Mouse (Mus musculus) midbrain, embryonic 10.5 days (tissue): ENCODE results near the gene Zbtb40. TPM values are rescaled to one million over a fixed set of nuclear protein-coding genes. Genes with fewer than 3 reads are reported as not detected.

Source experiments
- DNase-seq: peaks from one replicate; pipeline ENCODE4 v3.0.0-alpha.2; 2017; ENCODE audit warnings: low spot score
- H3K27ac ChIP-seq: fragments of 300-500 bp; sonication (generic); replicated peaks from 2 replicates; pipeline ENCODE4 v1.5.1; 2016; ENCODE audit warnings: mild to moderate bottlenecking
- H3K27me3 ChIP-seq: fragments of 300-500 bp; sonication (generic); 2 replicates; pipeline ENCODE4 v1.6.1; 2016; ENCODE audit warnings: low read depth, mild to moderate bottlenecking; ENCODE audit not compliant: poor library complexity, severe bottlenecking
- H3K36me3 ChIP-seq: fragments of 300-500 bp; sonication (generic); 2 replicates; pipeline ENCODE4 v1.6.1; 2016; ENCODE audit warnings: mild to moderate bottlenecking, moderate library complexity
- H3K4me1 ChIP-seq: fragments of 300-500 bp; sonication (generic); 2 replicates; pipeline ENCODE4 v1.6.1; 2016
- H3K4me3 ChIP-seq: fragments of 300-500 bp; sonication (generic); 2 replicates; pipeline ENCODE4 v1.5.1; 2016; ENCODE audit warnings: mild to moderate bottlenecking, moderate library complexity
- H3K9me3 ChIP-seq: fragments of 300-500 bp; sonication (generic); replicated peaks from 2 replicates; pipeline ENCODE4 v1.6.1; 2016; ENCODE audit warnings: mild to moderate bottlenecking
- whole genome bisulfite sequencing: fragments of 180-500 bp; shearing (Covaris S2); methylation state at CpG from one replicate; pipeline ENCODE4 v1.1.7; 2016; 5-methylcytosine and 5-hydroxymethylcytosine counted together
- polyA plus RNA-seq: library from polyadenylated mRNA; unstranded; fragments of >200 nt; fragmentation: Nextera tagmentation; extraction: Ambion mirVana; gene quantifications from 2 replicates; pipeline ENCODE4 v1.2.1, GENCODE M21; 2016

The Zbtb40 gene
- polyA plus RNA-seq, 1 experiment from 2014 or later, result 4.9 TPM

DNA sequence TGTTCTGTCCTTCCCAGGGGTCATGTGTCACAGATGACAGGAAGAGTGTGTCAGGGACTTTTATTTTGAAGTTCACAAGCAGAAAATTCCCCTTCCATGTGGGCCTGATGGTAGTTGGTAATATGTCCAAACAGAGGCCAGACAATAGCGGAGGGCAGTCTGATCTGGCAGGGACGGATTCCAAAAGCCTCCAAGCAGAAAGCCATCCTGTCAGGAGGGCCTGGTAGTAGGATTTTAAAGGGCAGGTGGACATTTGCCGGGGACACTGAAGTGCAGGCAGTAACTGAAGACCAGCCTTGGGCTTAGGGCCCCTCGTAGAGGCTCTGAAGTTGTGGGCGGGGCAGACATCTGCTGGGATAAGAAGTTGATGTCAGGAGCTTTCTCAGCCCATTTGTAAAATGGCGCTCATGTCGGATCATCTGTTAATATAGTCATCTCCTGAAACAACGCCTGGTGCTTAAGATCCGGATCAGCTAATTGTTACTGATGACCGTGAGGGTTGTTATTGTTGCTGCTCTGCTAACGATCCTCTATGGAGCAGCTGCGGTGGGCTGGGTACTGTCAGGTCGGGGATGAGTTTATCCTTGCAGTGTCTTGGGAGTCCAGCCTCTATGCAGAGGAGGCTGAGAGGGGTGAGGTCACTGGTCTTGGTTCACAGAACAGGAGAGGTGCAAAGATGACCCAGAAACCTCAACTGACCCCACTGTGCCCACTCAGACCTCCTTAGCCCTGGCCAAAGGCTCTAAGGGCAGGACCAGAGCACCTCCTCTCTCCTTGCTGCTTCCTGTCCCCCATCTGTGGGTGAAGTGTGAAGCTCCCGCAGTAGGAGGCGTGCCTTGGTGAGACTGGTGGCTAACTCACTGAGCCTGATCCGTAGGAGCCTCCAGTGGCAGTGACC lies 81.9 kb downstream of the Zbtb40 start:
- Histone ChIP-seq H3K36me3 (no peaks in the 10 kb centered on the region), H3K27me3 (peaks cover 100% of the 10 kb centered on the region), H3K27ac (peak overlapping the region; percentile 60), H3K4me1 (peaks cover 96% of the 10 kb centered on the region), H3K4me3 (peak overlapping the region; percentile 10; the same call in 1 of the 2 replicates), H3K9me3 (no peaks in the 10 kb centered on the region)
- peak; percentile 68 for DNase-seq
- 30% methylated on average over 16 of the region's 16 CpGs for WGBS

DNA sequence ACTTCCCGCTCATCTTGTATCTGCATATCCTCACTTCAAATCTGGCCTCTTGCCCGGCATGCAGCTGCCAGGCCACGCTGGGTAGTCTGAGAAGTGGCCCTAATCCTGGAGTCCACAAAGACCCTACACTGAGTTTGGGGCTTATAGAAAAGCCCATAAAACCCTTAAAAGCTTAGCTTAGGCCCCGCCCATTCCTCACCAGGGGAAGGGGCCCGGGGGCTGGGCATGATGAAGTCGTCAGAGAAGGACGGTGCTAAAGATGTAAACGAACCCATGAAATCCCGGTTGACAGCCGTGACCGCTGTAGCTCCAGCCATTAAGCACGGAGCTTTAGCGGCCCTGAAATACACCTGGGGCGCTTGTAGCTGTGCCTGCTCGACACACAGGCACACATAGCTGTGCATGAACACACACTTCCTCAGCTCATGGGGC lies 83.6 kb downstream of the Zbtb40 start:
- peak overlapping the region; percentile 70 for H3K27ac ChIP-seq
- no peak overlapping the region for H3K4me3 ChIP-seq
- H3K27me3 ChIP-seq, result peaks cover 100% of the 10 kb centered on the region
- H3K4me1 ChIP-seq, result peaks cover 100% of the 10 kb centered on the region
- H3K36me3 ChIP-seq, result no peaks in the 10 kb centered on the region
- 16% methylated on average over 15 of the region's 15 CpGs for WGBS
- DNase-seq, result peak; percentile 80
- no peaks in the 10 kb centered on the region for H3K9me3 ChIP-seq

DNA sequence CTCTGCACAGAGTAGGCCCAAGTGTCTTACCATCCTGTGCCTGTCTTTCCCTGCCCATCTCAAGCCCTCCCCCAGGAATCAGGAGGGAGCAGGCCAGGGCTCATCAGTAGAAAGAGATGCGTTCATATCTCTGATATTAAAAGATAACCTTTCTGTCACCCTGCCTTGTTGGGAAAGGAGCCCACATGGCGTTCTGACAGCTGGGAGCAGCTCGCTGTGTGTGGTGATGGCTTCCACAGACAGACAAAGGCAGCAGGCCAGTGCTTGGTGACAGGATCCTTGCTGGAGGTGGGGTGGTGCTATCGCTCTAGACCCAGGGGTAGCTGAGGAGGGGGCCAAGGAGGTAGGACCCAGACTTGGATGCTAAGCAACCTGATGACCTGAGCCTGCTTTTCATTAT lies 86.2 kb downstream of the Zbtb40 start:
- 55% methylated on average over 4 of the region's 4 CpGs for WGBS
- H3K27ac ChIP-seq, result peak overlapping the region; percentile 72
- peaks cover 88% of the 10 kb centered on the region for H3K4me1 ChIP-seq
- H3K27me3 ChIP-seq, result peaks cover 100% of the 10 kb centered on the region
- DNase-seq, result no peak
- no peak overlapping the region for H3K4me3 ChIP-seq
- no peaks in the 10 kb centered on the region for H3K9me3 ChIP-seq
- H3K36me3 ChIP-seq, result no peaks in the 10 kb centered on the region

DNA sequence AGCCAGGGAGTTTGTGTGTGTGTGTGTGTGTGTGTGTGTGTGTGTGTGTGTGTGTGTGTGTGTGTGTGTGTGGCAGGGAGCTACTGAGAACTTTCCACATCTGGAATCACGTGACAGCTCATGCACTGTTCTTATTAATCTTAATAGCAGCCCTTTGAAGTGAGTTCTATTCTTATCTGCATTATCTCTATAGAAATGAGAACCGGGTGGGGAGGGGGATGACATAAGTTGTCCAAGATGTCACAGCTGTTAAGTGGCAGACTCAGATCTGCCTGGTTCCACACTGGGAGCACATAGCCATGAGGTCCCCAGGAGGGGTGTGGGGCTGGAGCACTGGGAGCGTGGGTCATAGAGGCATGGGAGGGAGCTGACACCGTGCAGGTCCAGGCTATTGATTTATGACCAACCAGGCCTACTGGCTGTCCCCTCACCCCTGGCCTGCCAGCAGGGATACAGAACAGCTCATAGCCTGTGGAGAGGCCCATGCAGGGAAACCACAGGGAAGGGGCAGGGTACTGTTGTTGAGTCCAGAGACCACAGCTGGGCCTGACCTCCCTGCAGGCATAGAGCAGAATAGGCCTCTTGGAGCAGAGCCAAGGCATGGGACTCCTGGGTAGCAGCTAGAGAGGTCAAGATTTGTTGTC lies 86.8 kb downstream of the Zbtb40 start:
- Histone ChIP-seq H3K27me3 (peaks cover 100% of the 10 kb centered on the region), H3K4me1 (peaks cover 88% of the 10 kb centered on the region), H3K9me3 (no peaks in the 10 kb centered on the region), H3K36me3 (no peaks in the 10 kb centered on the region), H3K4me3 (no peak overlapping the region), H3K27ac (peak overlapping the region; percentile 68)
- 48% methylated on average over 4 of the region's 4 CpGs for WGBS
- peak; percentile 42 for DNase-seq

DNA sequence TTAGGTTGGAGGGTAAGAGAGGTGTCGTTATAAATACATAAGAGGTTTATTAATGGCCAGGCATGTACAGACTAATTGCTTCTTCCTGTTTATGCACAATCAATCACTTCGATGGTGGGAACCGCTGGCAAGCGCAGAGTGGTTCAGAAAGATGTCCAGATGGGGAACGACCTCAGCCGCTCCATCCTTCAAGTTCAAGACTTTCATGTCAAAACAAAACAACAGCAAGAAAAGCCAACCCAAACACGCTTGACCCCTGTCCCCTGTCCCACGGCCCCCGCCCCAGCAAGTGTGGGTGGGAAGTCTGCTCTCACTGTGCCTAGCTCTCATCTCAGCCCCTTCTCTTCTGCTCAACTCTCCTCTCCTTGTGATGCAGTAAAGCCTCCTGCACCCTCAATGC lies 88.0 kb downstream of the Zbtb40 start:
- H3K27ac ChIP-seq, result 0 out of 2 replicates have a peak overlapping the region, but pooled peaks have one; percentile 23
- H3K4me1 ChIP-seq, result peaks cover 86% of the 10 kb centered on the region
- 86% methylated on average over 9 of the region's 9 CpGs for WGBS
- H3K4me3 ChIP-seq, result no peak overlapping the region
- H3K36me3 ChIP-seq, result no peaks in the 10 kb centered on the region
- H3K27me3 ChIP-seq, result peaks cover 100% of the 10 kb centered on the region
- no peaks in the 10 kb centered on the region for H3K9me3 ChIP-seq
- no peak for DNase-seq

DNA sequence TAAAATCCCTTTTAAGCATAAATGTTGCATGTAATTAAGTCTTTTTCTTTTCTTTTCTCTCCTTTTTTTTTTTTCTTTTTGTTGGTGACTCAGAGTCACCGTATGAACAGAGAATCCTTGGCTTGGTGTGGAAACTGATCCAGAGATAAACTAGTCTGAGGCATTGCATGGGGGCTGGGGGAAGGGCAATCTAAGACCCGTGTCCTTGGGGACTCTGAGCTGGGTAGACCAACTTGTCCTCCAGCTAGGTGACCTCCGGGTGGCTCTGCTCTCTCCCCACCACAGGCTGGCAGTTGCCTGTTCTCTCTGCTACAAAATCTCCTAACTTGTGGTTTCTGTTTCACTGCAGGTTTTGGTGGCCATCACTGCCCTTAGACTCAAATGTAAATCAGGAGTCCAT lies 88.5 kb downstream of the Zbtb40 start:
- WGBS, result 70% methylated on average over 3 of the region's 3 CpGs
- H3K27me3 ChIP-seq, result peaks cover 100% of the 10 kb centered on the region
- H3K4me3 ChIP-seq, result no peak overlapping the region
- peaks cover 85% of the 10 kb centered on the region for H3K4me1 ChIP-seq
- H3K27ac ChIP-seq, result no peak overlapping the region
- DNase-seq, result no peak
- H3K36me3 ChIP-seq, result no peaks in the 10 kb centered on the region
- H3K9me3 ChIP-seq, result no peaks in the 10 kb centered on the region

DNA sequence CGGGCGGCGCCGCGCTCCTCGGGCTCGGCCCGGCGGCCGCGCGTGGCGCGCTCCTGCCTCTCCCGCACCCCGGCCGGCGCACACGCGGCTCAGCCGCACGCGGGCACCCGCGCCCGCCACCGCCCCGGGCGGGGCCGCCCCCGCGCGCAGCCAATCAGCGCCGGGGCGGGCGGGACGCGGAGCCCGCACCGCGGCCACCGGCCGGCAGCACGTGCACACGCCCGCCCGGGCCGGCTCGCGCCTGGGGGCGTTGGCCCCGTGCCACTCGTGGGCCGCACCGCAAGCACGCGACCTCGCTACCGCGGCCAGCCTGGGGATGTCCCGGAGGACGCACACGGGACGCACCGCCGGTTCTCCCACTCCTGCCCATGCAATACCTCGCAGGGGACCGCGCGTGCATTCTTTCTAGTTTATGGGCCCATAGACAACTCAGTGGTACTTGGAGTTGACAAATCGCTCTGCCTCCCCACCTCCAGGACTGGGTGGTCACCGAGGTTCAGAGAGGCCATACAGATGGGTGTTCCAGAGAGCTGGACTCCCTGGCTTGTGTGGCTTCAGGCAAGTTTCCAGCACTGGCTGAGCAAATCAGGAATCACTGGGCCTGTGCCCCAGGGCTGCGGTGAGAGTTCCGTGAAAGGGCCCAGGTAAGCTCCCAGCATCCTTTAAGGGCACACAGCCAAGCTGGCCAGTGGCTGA lies 91.7 kb downstream of the Zbtb40 start, which contains the start of gene Epha8:
Gene Epha8 (minus strand): TSS at position 66 of the 696 bp plus-strand sequence.
- 8% methylated on average over 75 of the region's 75 CpGs for WGBS
- Histone ChIP-seq H3K36me3 (no peaks in the 10 kb centered on the region), H3K4me1 (peaks cover 66% of the 10 kb centered on the region), H3K27ac (peak within 1 kb of the TSS; percentile 77), H3K27me3 (peaks cover 100% of the 10 kb centered on the region), H3K4me3 (peak within 1 kb of the TSS; percentile 55), H3K9me3 (no peaks in the 10 kb centered on the region)
- no peak for DNase-seq

DNA sequence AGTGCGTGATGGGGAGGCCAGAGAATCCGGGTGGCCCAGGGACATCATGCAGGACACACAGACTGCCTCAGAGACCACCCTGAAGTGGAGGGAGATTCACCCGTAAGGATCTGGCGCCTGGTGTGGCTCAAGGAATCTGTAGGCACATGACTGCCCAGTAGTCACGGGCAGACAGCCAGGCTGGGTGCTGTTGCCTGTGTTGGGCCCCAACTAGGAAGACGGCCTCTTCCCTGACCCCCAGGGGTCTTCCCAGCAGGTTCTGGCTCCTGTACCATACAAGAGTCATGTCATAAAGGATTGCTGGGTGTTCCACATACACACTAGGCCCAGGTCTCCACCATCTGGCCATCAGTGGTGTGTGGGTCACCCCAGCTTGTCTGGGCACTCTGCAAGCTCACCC lies 94.0 kb downstream of the Zbtb40 start:
- no peak overlapping the region for H3K27ac ChIP-seq
- no peak overlapping the region; the same call in 1 of the 2 replicates for H3K4me3 ChIP-seq
- WGBS, result 77% methylated on average over 6 of the region's 6 CpGs
- no peaks in the 10 kb centered on the region for H3K9me3 ChIP-seq
- no peaks in the 10 kb centered on the region for H3K36me3 ChIP-seq
- peaks cover 100% of the 10 kb centered on the region for H3K27me3 ChIP-seq
- DNase-seq, result no peak
- peaks cover 56% of the 10 kb centered on the region for H3K4me1 ChIP-seq

DNA sequence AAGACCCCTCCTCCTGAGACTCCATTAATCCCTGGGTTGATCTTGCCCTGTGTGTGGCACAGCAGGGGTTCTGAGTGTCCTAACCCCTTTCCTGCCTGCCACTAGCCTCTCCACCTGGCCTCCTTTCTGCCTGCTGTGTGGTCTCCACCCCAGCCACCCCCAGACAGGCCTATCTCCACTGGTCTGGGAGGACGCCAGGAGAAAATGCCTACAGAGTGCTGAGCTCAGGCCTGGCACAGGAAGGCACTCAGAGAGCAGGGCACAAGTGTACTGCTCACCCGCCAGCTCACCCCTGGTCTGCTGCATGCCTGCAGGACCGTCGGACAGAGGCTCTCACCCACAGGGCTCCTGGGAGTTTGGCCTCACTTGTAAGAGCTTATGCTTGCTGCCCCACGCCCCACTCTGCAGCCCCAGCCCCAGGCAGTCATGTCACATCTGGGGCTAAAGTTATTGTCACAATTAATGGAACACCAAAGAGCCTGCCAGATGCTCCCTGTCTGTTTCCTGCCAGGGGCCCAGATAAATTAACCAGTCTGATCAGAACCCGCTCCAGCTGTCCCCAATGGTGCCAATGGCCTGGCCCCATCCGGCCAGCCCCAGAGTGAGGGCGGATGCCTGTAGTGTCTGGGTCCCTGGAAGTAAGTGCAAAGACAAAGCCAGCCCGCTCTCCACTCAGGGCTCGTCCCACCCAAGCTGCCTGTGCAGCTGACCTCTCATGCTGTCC lies 99.2 kb downstream of the Zbtb40 start:
- Histone ChIP-seq H3K4me1 (peaks cover 51% of the 10 kb centered on the region), H3K9me3 (no peaks in the 10 kb centered on the region), H3K4me3 (no peak overlapping the region), H3K27me3 (peaks cover 100% of the 10 kb centered on the region), H3K36me3 (no peaks in the 10 kb centered on the region), H3K27ac (no peak overlapping the region)
- 48% methylated on average over 10 of the region's 10 CpGs for WGBS
- no peak for DNase-seq

DNA sequence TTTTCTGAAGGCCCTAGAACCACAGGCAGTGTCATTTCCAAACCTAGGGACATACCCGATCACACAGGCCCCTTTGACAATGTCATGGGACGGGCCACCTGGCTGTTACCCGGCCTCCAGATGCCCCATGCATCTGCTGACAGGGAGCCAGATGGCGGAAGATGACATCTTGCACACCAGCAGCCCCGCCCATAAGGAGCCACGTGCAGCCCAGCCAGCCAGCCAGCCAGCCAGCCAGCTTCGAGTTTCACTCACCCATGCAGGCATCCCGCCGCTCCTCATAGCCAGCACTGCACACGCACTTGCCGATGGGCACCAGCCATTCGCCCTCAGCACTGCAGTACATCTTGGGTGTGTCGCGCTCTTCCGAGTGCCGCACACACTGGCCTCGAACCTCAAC lies 103.2 kb downstream of the Zbtb40 start:
- 0 out of 2 replicates have a peak overlapping the region, but pooled peaks have one; percentile 10 for H3K27ac ChIP-seq
- H3K4me3 ChIP-seq, result no peak overlapping the region
- H3K36me3 ChIP-seq, result no peaks in the 10 kb centered on the region
- WGBS, result 72% methylated on average over 17 of the region's 17 CpGs
- no peak for DNase-seq
- H3K9me3 ChIP-seq, result no peaks in the 10 kb centered on the region
- peaks cover 65% of the 10 kb centered on the region for H3K4me1 ChIP-seq
- H3K27me3 ChIP-seq, result peaks cover 100% of the 10 kb centered on the region

DNA sequence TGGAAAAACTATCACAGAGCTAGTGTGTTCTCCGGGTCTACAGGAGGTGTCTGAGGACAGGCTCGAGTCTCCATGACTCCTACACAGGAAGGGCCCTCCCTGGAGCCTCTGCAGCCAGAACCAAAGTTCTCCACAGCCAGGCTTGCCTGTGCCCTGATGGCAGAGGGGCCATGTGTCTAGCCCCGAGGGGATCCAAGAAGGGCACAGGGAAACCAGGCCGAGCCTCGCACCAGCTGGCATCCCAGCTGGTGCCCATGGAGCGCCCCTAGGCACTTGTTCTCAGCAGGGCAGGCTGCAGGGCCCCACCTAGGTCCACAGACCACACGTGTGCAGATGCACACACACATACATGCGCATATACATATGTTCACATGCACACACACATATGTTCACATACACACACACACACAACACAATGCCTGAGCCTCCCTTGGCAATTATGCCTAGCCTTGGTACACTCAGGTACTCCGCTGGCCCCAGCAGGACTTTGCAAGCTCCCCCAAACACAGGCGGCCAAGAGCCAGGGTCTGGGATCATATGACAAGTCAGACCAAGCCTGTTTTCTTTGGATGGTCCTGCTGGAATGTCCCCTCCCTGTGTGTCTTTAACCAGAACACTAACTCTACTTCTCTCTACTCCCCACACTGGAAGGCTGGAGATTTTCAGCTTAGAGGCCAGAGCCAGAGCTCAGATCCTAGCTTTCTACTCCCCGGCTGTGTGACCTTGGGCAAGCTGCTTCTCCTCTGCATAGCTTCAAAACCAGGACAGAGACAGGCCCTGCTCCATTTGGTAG lies 103.8 kb downstream of the Zbtb40 start:
- Histone ChIP-seq H3K27me3 (peaks cover 100% of the 10 kb centered on the region), H3K4me1 (peaks cover 60% of the 10 kb centered on the region), H3K27ac (0 out of 2 replicates have a peak overlapping the region, but pooled peaks have one; percentile 10), H3K36me3 (no peaks in the 10 kb centered on the region), H3K9me3 (no peaks in the 10 kb centered on the region), H3K4me3 (no peak overlapping the region)
- WGBS, result 83% methylated on average over 11 of the region's 11 CpGs
- no peak for DNase-seq
